Mouse (Mus musculus): Measurements from ENCODE around the gene Nxnl1.
"Not testable (repeated sequence)": the region's sequence is repeated elsewhere in the genome, so short reads cannot be mapped to it uniquely, and the experiment has no call there.

Nxnl1 gene

DNA sequence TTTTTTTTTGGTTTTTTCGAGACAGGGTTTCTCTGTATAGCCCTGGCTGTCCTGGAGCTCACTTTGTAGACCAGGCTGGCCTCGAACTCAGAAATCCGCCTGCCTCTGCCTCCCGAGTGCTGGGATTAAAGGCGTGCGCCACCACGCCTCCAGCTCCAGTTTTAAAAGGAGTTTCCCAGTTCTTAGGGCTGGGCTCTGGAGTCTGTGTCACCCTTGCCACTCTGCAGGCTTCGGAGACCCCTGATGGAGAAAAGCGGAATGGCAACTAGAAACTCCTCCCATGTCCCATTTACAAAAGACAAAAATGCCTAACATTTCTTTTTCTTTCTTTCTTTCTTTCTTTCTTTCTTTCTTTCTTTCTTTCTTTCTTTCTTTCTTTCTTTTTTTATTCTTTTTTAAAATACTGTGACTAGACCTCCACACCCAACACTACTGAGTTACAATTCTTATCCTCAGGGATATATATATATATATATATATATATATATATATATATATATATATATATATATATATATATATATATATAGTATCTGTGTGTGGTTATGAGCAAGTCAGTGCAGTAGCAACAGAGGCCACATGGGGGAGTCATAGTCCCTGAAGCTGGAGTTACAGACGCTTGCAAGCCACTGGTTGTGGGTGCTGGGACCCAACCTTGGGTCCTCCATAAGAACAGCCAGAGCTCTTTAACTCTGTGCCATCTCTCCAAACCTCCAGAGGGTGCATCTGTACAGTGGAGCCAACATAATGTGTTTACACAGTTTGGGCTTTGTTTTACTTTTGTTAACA, 47.2 kb downstream of the Nxnl1 start:
- DNase-seq (ENCODE audit: extremely low spot score, low read depth, low spot score), result not testable (repeated sequence)

DNA sequence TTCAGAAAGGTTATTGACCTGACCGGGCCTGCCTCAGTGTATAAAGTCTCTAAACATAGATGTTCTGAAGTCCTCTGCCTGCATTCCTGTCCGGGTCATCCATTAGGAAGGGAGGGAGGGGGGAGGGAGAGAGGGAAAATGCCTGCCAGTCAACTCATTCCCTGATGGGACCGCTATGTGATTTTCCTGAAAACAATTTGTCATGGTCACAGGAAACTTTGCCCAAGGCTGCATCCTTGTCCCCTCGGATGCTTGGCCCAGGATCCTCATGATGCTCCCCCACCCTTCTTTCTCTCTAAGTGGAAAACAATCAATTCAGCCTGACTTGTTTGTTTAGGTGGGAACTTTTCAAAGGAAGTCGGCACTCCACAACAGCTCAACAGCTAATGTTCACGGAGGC, 49.6 kb downstream of the Nxnl1 start:
- no peak for DNase-seq (ENCODE audit: extremely low spot score, low read depth, low spot score)

DNA sequence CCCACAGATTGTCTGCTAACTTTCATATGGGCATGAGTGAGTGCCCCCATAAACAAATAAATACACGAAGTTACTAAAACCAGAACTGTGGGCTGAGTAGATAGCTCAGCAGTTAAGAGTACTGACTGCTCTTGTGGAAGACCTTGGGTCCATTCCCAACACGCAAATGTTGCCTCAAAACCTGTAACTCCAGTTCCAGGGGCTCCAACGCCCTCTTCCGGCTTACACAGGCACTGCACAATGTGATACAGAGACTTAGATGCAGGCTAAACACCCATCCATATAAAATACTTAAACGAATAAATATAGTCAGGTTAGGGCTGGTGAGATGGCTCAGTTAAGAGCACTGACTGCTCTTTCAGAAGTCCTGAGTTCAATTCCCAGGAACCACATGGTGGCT, 51.4 kb downstream of the Nxnl1 start:
- DNase-seq (ENCODE audit: extremely low spot score, low read depth, low spot score), result no peak

DNA sequence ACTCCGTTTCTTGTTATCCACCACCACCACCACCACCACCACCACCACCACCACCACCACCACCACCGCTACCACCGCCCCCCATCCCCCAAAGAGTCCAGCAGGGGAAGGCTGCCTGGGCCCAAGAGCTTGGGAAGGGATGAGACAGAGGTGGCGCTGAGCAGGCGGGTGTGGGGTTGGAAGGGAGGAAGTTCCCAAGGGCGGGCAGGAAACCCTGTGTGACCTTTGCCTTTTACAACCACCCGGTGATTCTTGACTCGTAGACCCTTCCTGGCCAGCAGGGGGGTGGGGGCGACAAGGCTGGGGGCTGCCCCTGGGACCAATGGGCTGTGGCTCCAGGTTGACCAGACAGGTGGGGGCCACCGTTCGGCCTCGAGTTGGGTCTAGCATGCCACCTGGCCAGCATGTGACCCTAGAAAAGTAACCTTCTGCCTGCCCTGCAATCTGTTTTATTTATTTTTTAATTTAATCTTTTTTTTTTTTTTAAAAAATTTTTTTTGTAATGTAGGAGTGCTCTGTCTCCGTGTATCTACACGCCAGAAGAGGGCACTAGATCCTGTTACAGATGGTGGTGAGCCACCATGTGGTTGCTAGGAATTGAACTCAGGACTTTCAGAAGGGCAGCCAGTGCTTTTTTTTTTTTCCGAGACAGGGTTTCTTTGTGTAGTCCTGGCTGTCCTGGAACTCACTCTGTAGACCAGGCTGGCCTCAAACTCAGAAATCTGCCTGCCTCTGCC, 53.2 kb downstream of the Nxnl1 start:
- DNase-seq (ENCODE audit: extremely low spot score, low read depth, low spot score), result no peak

DNA sequence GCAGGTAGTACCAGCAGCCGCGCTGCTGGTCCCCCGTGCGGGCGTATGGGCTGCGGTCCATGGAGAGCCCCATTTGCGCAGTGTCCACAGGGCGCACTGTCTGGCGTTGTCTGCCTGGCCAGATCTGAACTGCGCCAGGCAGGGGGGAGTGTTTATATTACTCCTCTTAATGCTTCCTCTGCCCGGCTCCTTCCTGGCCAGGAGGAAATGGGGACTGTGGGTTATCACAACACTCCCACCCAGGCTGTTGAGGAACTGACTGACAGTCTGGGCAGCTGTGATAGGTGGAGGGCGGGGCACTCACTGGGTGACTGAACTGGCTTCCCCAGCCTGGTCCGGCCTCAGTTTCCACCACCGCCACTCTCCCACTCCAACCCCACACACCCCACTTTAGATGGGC, 54.8 kb downstream of the Nxnl1 start, which contains the start of gene Plvap:
Plvap (minus strand) TSS at position 109 of the 400 bp plus-strand sequence.
- no peak for DNase-seq (ENCODE audit: extremely low spot score, low read depth, low spot score)
